Mouse (Mus musculus): Measurements from ENCODE around the gene Nrcam.

Nrcam gene

GRCm38 (mm10) chr12:44640579-44640978 lies 311.9 kb downstream of the Nrcam start:
- no peak for DNase-seq

All from right cerebral cortex, adult 18-20 months (tissue).